Mouse (Mus musculus): ENCODE data around the gene Ube2d3.

DNA sequence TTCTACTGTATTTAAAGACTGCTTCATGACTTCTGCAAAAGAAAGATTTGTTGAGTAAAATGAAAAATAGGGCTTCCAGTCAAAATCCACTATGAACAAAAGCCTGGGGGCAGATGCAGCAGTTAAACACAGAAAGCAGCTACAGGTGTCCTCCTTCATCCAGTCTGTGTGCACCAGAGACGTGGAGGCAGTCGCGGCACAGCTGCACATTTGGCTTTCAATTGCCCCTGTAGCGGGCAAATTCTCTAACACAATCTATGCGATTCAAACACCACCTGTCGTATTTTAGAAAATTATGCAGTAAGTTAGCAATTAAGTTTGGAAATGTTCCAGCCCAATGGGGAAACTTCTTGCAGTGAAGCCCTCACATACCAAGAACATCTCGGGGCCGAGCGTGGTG lies 34.7 kb upstream of the Ube2d3 start:
- no peak for TF ChIP-seq GATA1 (IDR thresholded peaks at IDR 0.05; ENCODE audit: borderline replicate concordance, low read length)
- no peak for TF ChIP-seq FLI1 (IDR thresholded peaks at IDR 0.05; ENCODE audit: low read length)

All from megakaryocyte, embryonic 14.5 days (primary cell).